Mouse (Mus musculus) CD8-positive naive resting alpha-beta T cell, adult 2 months (primary cell): ENCODE results near the gene Cryab.
A peak's percentile ranks its signal among the peaks of the same experiment; 100 is the strongest.

Source experiments
- DNase-seq, 2 experiments: peaks; one replicate each; pipeline ENCODE4 v3.0.0; 2022; ENCODE audit warnings: low read depth in 2 of 2, low spot score in 2 of 2

The Cryab gene

GRCm38 (mm10) chr9:50742261-50742660, 8.9 kb upstream of the Cryab start:
- no peak for DNase-seq

- no peak for DNase-seq
Measured at GRCm38 (mm10) chr9:50742744-50743143, 8.4 kb upstream of the Cryab start.

- DNase-seq: no peak
Measured at GRCm38 (mm10) chr9:50745806-50746205, 5.3 kb upstream of the Cryab start.

GRCm38 (mm10) chr9:50746214-50746677, 4.9 kb upstream of the Cryab start, which contains the start of gene 2310030G06Rik:
Gene 2310030G06Rik, minus strand, starts transcription at chr9:50746536.
- no peak for DNase-seq

GRCm38 (mm10) chr9:50750706-50751105, 419 bp upstream of the Cryab start:
- no peak for DNase-seq

GRCm38 (mm10) chr9:50752054-50752602, 1.0 kb downstream of the Cryab start, which contains the start of gene Hspb2:
Gene Hspb2, minus strand, starts transcription at chr9:50752354.
- DNase-seq: no peak

- DNase-seq: no peak
Measured at GRCm38 (mm10) chr9:50752784-50753615, 1.9 kb downstream of the Cryab start.

GRCm38 (mm10) chr9:50753947-50754346, 2.8 kb downstream of the Cryab start:
- no peak for DNase-seq

GRCm38 (mm10) chr9:50756711-50757110, 5.6 kb downstream of the Cryab start:
- DNase-seq: no peak

- no peak for DNase-seq
Measured at GRCm38 (mm10) chr9:50761520-50762243, 10.6 kb downstream of the Cryab start.

GRCm38 (mm10) chr9:50763331-50763730, 12.2 kb downstream of the Cryab start:
- DNase-seq: no peak

- DNase-seq: no peak
Measured at GRCm38 (mm10) chr9:50767531-50768106, 16.5 kb downstream of the Cryab start.

- peak; percentile 94 to 98 for DNase-seq
Measured at GRCm38 (mm10) chr9:50768107-50769002, 17.2 kb downstream of the Cryab start, which contains the start of gene Fdxacb1. Gene Fdxacb1, plus strand, starts transcription at chr9:50768236.

- DNase-seq: no peak
Measured at GRCm38 (mm10) chr9:50770011-50770410, 18.9 kb downstream of the Cryab start.

- DNase-seq: no peak
Measured at GRCm38 (mm10) chr9:50774026-50774462, 22.9 kb downstream of the Cryab start.

GRCm38 (mm10) chr9:50774991-50775612, 24.0 kb downstream of the Cryab start, which contains the start of the genes Alg9 and 1110032A03Rik:
Gene Alg9, plus strand, starts transcription at chr9:50775019.
Gene 1110032A03Rik, minus strand, starts transcription at chr9:50775520.
- peak; percentile 68 to 80 for DNase-seq

- DNase-seq: peak; percentile 4 to 6
Measured at GRCm38 (mm10) chr9:50775662-50776126, 24.6 kb downstream of the Cryab start.

- DNase-seq: no peak
Measured at GRCm38 (mm10) chr9:50776162-50776760, 25.1 kb downstream of the Cryab start.

- peak; percentile 30 to 60 for DNase-seq
Measured at GRCm38 (mm10) chr9:50782155-50782554, 31.0 kb downstream of the Cryab start.
